Mouse (Mus musculus) testis, adult 2 months (tissue): ENCODE measurements around the gene Gm20388.

Experiments used
- CTCF ChIP-seq: fragments of 200-500 bp; IDR thresholded peaks from 2 replicates; pipeline ENCODE4 v1.5.1; 2012; ENCODE audit warnings: low read depth, mild to moderate bottlenecking, inconsistent platforms, low read length, moderate library complexity; ENCODE audit not compliant: control insufficient read depth, insufficient read depth, insufficient replicate concordance
- POLR2A ChIP-seq: fragments of 200-500 bp; IDR thresholded peaks from 2 replicates; pipeline ENCODE4 v1.6.1; 2012; ENCODE audit warnings: low read depth, mild to moderate bottlenecking, inconsistent platforms, low read length, moderate library complexity; ENCODE audit not compliant: control insufficient read depth

DNA sequence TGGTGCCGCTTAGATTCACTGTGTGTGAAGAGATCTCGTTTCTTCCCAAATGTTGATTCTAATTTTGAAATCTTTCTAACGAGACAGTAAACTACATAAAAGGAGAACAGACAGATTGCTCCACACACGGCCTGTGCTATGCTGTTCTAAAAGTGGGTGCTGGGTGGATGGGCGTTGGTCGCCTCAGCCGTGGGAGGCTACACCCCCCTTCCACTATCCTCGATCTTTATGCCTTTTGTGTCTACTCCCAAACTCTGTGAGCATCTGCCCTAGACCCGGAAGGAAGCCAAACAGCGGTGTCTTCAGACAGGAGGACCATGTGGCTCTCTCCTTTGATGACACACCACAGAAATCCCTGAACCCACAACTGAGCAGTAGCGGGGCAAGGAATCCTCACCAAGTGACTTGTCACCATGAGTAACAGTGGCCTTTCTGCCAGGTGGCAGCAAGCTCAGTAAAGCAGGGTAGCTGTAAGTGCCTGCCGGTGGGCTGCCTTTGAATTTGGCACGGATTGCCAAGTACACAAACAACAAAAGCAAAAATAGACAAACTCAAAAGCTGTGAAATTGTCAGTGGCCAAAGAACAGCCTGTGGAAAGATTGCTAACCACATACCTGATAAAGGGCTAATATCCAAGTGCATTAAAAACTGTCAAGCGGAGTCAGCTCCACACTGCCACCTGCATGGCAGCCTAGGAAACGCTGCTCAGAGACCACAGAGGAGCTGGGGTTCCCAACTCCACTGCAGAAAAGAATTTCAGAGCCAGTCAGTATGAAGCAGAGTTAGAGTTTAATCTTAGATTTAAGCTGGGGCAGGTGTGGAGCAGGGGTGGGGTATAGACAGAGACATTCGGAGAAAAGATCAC is 3858.1 kb downstream of the Gm20388 start:
- TF ChIP-seq CTCF (peak; percentile 60; the same call in 1 of the 2 replicates), POLR2A (no peak)
